Mouse (Mus musculus): ENCODE measurements around the gene Ramp2. TPM values are rescaled to one million over a fixed set of nuclear protein-coding genes. Genes with fewer than 3 reads are reported as not detected.
A peak's percentile ranks its signal among the peaks of the same experiment; 100 is the strongest.

The Ramp2 gene
- total and polyA plus RNA-seq, 2 experiments from 2014 or later = 66.1 to 111 TPM

GRCm38 (mm10) chr11:101218436-101219055 lies 27.3 kb upstream of the Ramp2 start:
- Histone ChIP-seq H3K27ac (no peak overlapping the region), H3K4me2 (ENCODE audit: low read depth, low read length) (no peak overlapping the region), H3K36me3 (ENCODE audit: insufficient read depth, low read length) (peaks cover 28% of the 10 kb centered on the region), H3K9ac (replicated peaks; ENCODE audit: low read length) (no peak overlapping the region), H3K27me3 (ENCODE audit: insufficient read depth, low read length) (no peaks in the 10 kb centered on the region), H3K9me3 (ENCODE audit: low read length) (no peaks in the 10 kb centered on the region), H3K4me1 (ENCODE audit: insufficient read depth, low read length) (no peaks in the 10 kb centered on the region), H3K4me3 (ENCODE audit: low read length) (no peak overlapping the region)
- ATAC-seq (no peak), DNase-seq (ENCODE audit: low spot score) (no peak)
- whole genome bisulfite sequencing = 82% methylated on average over 10 of the region's 10 CpGs
- no peak for TF ChIP-seq CTCF (IDR thresholded peaks at IDR 0.05; ENCODE audit: low read depth)

- no peak for DNase-seq (ENCODE audit: low spot score)
- Histone ChIP-seq H3K9me3 (ENCODE audit: low read length) (no peaks in the 10 kb centered on the region), H3K4me2 (ENCODE audit: low read depth, low read length) (no peak overlapping the region), H3K4me1 (ENCODE audit: insufficient read depth, low read length) (no peaks in the 10 kb centered on the region), H3K36me3 (ENCODE audit: insufficient read depth, low read length) (peaks cover 5% of the 10 kb centered on the region; the same call in 1 of the 2 replicates), H3K9ac (replicated peaks; ENCODE audit: low read length) (no peak overlapping the region), H3K27ac (no peak overlapping the region), H3K4me3 (ENCODE audit: low read length) (no peak overlapping the region), H3K27me3 (ENCODE audit: insufficient read depth, low read length) (no peaks in the 10 kb centered on the region)
- 52% methylated on average over 2 of the region's 2 CpGs for WGBS
- TF ChIP-seq CTCF (IDR thresholded peaks at IDR 0.05; ENCODE audit: low read depth) = no peak
- no peak for ATAC-seq
Observed at GRCm38 (mm10) chr11:101220853-101221252, 25.0 kb upstream of the Ramp2 start.

- 86% methylated on average over 8 of the region's 8 CpGs for WGBS
- no peak for ATAC-seq
- H3K4me3 ChIP-seq (ENCODE audit: low read length) = no peak overlapping the region
Observed at GRCm38 (mm10) chr11:101221306-101221986, 24.4 kb upstream of the Ramp2 start.

GRCm38 (mm10) chr11:101224337-101224736 lies 21.5 kb upstream of the Ramp2 start:
- H3K4me1 ChIP-seq (ENCODE audit: insufficient read depth, low read length) = no peaks in the 10 kb centered on the region

More at GRCm38 (mm10) chr11:101221306-101221986, 24.4 kb upstream of the Ramp2 start:
- Histone ChIP-seq H3K4me2 (ENCODE audit: low read depth, low read length) (no peak overlapping the region), H3K27ac (no peak overlapping the region), H3K9ac (replicated peaks; ENCODE audit: low read length) (no peak overlapping the region), H3K27me3 (ENCODE audit: insufficient read depth, low read length) (no peaks in the 10 kb centered on the region), H3K4me1 (ENCODE audit: insufficient read depth, low read length) (no peaks in the 10 kb centered on the region), H3K9me3 (ENCODE audit: low read length) (no peaks in the 10 kb centered on the region), H3K36me3 (ENCODE audit: insufficient read depth, low read length) (peaks cover 5% of the 10 kb centered on the region; the same call in 1 of the 2 replicates)
- no peak for TF ChIP-seq CTCF (IDR thresholded peaks at IDR 0.05; ENCODE audit: low read depth)
- no peak for DNase-seq (ENCODE audit: low spot score)

GRCm38 (mm10) chr11:101225331-101226064 lies 20.3 kb upstream of the Ramp2 start:
- Histone ChIP-seq H3K27ac (peak overlapping the region; percentile 62; the same call in 1 of the 2 replicates), H3K36me3 (ENCODE audit: insufficient read depth, low read length) (no peaks in the 10 kb centered on the region), H3K4me2 (ENCODE audit: low read depth, low read length) (peak overlapping the region; percentile 72), H3K27me3 (ENCODE audit: insufficient read depth, low read length) (no peaks in the 10 kb centered on the region), H3K9ac (replicated peaks; ENCODE audit: low read length) (peak overlapping the region; percentile 66), H3K9me3 (ENCODE audit: low read length) (no peaks in the 10 kb centered on the region), H3K4me3 (ENCODE audit: low read length) (peak overlapping the region; percentile 72), H3K4me1 (ENCODE audit: insufficient read depth, low read length) (no peaks in the 10 kb centered on the region)
- DNase-seq (ENCODE audit: low spot score) (no peak), ATAC-seq (no peak)
- WGBS = 18% methylated on average over 25 of the region's 25 CpGs
- no peak for TF ChIP-seq CTCF (IDR thresholded peaks at IDR 0.05; ENCODE audit: low read depth)

More at GRCm38 (mm10) chr11:101224337-101224736, 21.5 kb upstream of the Ramp2 start:
- Histone ChIP-seq H3K9ac (replicated peaks; ENCODE audit: low read length) (no peak overlapping the region), H3K36me3 (ENCODE audit: insufficient read depth, low read length) (no peaks in the 10 kb centered on the region), H3K4me2 (ENCODE audit: low read depth, low read length) (no peak overlapping the region), H3K27me3 (ENCODE audit: insufficient read depth, low read length) (no peaks in the 10 kb centered on the region), H3K27ac (no peak overlapping the region), H3K4me3 (ENCODE audit: low read length) (no peak overlapping the region), H3K9me3 (ENCODE audit: low read length) (no peaks in the 10 kb centered on the region)
- WGBS = 93% methylated on average over 3 of the region's 3 CpGs
- ATAC-seq (no peak), DNase-seq (ENCODE audit: low spot score) (no peak)
- TF ChIP-seq CTCF (IDR thresholded peaks at IDR 0.05; ENCODE audit: low read depth) = no peak

DNA sequence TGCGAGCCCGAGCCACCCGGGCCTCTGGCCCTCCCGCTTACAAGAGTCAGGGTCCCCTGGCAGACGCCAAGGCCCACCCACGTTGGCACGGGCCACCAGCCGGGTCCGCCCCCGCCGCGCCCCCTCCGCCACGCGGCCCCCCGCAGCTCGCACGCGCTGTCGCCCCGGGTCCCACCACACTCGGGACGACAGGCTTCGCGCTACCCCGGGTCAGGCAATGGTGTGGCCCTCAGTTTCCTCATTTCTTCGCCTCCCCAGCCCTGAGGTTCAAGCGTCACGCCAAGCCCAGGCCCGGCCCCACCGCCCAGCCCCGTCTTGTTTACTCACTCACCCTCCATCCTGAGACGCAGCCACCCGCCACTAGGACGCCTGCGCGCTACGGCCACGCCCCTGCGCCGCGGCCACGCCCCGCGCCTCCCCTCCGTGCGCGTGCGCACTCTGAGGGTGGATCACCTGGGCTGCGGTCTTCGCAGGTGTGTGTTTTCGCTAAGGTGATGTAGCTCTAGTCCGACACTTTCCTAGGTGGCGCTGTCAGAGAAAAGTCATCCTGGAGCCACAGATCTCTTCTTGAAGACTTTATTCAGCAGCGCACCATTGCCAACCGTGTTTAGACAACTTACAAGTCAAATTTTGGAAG lies 19.6 kb upstream of the Ramp2 start, which contains the start of gene Ezh1:
Ezh1 (minus strand) TSS at position 399 of the 637 bp plus-strand sequence.
- 2% methylated on average over 55 of the region's 56 CpGs for WGBS
- no peaks in the 10 kb centered on the region for H3K36me3 ChIP-seq (ENCODE audit: insufficient read depth, low read length)
- DNase-seq (ENCODE audit: low spot score) (peak; percentile 92), ATAC-seq (peak; percentile 96)
- peak within 1 kb of the TSS; percentile 62 for H3K27ac ChIP-seq
- peak within 1 kb of the TSS; percentile 72 for H3K4me3 ChIP-seq (ENCODE audit: low read length)
- peak within 1 kb of the TSS; percentile 66 for H3K9ac ChIP-seq (replicated peaks; ENCODE audit: low read length)
- no peaks in the 10 kb centered on the region for H3K27me3 ChIP-seq (ENCODE audit: insufficient read depth, low read length)
- H3K9me3 ChIP-seq (ENCODE audit: low read length) = no peaks in the 10 kb centered on the region
- H3K4me2 ChIP-seq (ENCODE audit: low read depth, low read length) = peak within 1 kb of the TSS; percentile 72
- peak; percentile 55 for TF ChIP-seq CTCF (IDR thresholded peaks at IDR 0.05; ENCODE audit: low read depth)
- no peaks in the 10 kb centered on the region for H3K4me1 ChIP-seq (ENCODE audit: insufficient read depth, low read length)

Measured in hindbrain, postnatal 0 days (tissue).